Mouse (Mus musculus) mature B cell (primary cell): ENCODE measurements around the gene Frmd4a.
"Not testable (repeated sequence)": the region's sequence is repeated elsewhere in the genome, so short reads cannot be mapped to it uniquely, and the experiment has no call there.

Source experiments
- in situ Hi-C: fragments of 300-500 bp; cut with MboI; formaldehyde crosslinking; loops from 2 replicates; pipeline ENCODE4 v1.14.3; 2019

Frmd4a gene

DNA sequence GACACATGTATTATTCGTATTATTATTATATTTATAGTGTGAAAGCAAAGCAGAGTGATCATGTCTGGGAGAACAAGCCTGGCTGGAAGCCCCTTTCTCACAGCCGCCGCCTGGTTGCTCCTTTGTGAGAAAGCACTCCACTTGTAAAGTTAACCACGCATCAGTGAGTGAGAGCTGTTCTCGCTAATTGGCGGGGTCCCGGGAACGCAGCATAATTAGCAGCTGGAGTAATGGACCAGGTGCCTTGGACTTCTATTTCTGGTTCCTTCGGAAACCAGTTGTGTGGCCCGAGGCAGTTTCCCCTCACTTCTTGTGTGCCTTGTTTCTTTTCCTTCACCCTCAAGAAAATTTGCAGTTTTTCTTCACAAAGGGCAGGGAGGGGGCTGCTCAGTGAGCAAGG is 538.7 kb downstream of the Frmd4a start:
- in situ Hi-C loops: no loop called here

DNA sequence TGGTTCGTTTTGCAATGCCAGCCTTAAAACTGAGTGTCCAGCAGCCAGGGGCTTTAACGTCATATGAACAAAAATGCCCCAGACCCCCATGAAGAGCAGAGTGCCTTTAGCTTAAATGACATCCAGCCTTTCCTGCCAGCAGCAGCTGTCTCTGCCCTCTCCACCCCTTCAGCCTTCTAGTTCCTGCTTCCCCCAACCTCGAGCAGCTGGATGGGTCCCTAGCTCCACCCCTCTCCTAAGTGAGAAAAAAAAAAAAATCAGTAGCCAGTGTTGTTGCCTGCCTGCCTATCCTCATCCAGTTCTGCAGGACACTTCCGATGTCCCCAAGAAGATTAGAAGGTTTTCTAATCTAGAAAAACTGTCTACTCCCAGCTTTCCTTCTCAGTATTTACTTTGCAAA is 539.5 kb downstream of the Frmd4a start:
- in situ Hi-C loops: no loop called here

DNA sequence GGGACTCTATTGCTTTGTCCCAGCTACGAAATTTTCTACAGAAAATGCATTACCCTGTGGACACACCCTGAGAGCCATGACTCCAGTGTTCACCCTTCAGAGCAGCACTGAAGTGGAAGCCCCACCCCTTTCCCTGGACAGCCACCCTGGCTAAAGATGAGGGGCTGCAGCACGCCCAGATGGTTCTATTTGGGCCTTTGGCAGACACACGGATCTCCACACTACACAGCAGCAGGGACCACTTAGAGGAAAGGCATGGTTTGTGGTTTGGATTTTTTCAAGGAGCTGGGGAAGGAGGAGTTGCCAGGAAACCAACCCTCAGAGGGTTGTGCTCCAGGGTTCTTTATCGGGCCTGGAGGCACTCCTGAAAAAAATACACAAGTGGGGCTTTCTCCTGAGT is 539.9 kb downstream of the Frmd4a start:
- in situ Hi-C loops: no loop called here

DNA sequence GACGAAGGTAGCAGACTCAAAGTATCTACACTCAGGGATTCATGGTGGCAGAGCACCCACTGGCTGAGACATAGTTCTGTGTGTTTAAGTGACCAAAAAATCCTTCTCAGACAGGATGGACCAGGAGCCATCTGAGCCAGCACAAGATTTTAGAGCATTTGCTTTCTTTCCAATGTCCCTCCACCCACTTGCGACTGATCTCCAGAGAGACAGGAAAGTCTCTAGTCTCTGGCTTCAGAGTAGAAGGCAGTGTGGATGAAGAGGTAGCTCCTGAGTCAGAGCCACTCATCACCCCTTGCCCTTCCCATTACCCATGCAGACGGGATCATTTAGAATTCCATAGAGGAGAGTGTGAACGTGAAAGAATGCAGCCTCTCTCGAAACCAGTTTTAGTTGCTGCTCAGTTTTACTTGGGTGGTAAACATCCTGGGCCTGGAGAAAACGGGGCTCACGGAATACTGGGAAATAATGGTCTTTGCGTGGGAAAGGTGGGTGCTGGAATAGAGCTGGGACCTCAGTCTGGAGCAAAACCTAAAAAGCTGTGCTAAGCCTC is 541.2 kb downstream of the Frmd4a start:
- in situ Hi-C loops: no loop called here

DNA sequence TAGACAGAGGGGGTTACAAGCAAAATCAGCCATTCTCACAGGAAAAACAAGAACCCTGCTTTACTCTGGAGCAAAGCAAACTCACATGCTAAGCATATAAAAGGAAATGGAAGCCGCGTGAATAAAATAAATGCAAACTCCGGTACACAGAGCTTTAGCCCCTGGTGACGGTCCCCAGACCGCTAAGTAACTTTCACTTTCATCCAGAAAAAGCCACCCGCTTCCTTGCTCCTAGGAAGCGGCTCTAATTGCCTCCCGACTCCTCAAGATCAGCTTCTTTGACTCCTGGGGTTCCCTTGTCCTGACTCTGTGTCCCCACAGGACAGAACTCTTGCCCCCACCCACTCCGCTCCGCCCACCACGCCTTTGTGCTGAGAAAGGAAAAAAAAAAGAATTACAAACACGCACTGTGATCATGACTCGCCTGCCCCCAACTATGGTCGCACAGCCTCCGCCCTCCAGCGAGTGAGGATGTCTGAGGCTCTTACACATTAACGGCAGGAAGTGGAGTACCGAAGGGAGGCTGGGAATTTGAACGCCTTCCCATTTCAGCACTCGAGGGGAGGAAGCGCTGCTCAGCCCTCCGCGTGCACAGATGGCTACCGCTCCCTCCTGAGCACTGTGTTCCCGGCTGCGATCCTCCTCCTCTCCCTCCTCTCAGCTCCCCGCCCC is 541.8 kb downstream of the Frmd4a start:
- in situ Hi-C loops: no loop called here

DNA sequence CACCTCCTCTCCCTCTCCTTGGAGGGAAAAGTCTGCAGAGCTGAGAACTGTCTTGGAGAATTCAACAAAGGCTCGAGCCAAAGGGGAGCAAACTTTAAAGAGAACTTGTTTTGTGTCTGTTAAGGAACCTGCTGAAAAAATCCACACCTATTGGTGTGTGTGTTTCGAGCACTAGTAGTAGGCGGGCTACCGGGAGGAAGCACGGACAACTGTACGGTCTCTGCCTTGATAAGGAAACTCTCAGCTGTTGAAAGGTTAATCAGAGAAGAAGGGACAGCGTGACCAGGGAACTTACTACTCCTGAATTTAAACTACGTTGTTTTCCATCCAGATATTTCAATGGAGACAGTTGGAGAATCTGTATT is 542.3 kb downstream of the Frmd4a start:
- in situ Hi-C loops: no loop called here

DNA sequence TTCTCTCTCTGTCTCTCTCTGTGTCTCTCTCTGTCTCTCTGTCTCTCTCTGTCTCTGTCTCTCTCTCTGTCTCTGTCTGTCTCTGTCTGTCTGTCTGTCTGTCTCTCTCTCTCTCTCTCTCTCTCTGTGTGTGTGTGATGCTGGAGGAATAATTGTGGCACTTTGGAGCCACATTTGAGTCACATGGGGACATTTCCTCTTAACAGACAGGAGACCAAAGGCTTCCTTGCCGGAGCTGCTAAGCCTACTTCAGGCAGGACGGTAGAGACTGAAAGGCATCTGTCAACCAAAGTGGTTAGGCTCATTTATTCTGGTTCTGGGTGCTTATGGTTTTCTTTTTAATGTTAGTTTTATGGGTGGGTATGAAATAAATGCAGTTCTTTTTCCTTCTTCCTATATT is 543.0 kb downstream of the Frmd4a start:
- in situ Hi-C loops: not testable (repeated sequence)

DNA sequence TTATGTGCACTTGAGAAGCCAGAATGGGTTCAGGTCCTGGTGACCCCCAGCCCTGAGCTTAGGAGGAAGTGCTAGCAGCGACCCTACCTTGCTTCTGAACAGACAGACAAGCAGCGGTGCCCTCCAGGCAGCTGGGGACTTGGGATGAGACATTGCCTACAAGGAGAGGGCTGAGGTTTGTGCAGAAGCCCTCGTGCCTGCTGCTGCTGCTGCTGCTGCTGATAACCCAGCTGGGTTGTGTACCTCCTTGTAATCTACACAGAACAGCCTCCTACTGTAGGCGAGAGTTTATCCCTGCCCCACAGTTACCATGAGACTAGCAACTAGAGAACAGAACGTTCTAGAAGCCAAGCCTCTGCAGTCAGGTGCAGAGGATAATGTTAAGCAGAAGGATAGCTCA is 543.7 kb downstream of the Frmd4a start:
- in situ Hi-C loops: no loop called here

DNA sequence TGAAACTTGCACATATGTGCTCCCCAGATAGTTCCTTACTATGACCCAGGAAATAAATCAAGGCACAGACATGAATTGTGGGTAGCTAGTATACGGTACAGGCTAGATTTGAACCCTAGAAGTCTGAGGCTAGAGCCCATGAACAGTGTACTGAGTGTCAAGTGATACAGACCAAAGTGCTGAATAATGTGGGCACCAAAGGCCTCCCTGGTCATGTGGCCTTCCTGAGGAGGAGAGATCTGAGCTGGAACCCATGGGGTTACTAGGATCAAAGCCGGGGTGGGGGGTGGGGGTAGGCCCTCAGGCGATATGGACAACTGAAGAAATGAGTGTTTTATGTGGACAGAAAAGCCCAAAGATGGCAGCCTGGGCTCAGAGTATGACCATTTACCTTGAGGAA is 544.9 kb downstream of the Frmd4a start:
- in situ Hi-C loops: no loop called here

GRCm38 (mm10) chr2:4562826-4563225 is 545.3 kb downstream of the Frmd4a start:
- in situ Hi-C loops: no loop called here

GRCm38 (mm10) chr2:4563322-4563721 is 545.8 kb downstream of the Frmd4a start:
- in situ Hi-C loops: no loop called here

DNA sequence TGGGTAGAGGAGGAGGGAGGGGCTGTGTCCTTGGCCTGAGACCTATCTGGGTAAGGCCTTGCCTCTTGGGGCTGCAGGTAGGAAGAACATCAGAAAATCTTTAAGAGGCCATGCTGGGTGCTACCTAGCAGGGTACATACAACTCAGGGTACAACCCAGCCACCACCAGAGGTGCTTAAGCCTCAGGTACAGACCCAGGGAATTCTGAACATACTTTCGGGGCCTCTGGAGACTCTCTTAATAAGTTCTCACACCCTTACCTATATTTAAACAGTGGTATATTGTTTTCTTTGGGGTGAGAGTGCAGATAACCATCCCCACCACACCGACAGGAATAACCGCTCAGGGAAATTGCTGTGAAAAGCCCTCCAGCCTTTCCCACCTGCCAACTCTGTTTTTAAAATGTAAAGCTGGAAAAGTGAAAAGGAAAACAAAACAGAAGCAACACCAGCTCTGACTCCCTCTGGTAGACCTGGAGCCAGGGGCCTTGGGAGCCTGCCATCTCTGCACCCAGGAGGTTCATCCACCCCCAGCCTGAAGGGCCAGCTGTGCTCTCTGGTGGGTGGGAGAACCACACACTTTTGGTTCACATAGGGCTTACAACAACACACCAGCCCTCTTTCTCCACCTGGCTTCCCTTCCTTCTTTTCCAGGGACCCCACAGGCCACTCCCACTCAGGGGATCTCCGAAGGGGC is 548.9 kb downstream of the Frmd4a start:
- in situ Hi-C loops: no loop called here

- in situ Hi-C loops: no loop called here
These were observed 549.6 kb downstream of the Frmd4a start for GRCm38 (mm10) chr2:4566956-4567680.

DNA sequence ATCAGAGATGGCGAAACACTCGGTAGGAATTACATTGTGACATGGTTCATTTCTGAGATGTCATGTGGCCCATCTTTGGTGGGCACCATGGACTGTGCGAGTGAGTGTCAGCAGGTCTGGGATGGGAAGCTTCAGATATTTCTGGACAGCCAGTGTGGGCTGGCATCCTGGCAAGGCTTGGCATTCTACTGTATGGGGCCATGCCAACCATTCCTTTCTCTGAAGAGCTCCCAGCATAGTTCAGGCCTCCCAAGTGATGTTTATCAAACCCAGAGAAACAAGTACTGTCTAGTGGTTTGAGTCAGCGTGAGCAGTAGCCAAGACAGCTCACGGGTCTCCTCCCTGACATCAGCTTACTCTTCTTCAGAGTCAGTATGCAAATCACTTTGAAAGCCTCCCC is 551.5 kb downstream of the Frmd4a start:
- in situ Hi-C loops: no loop called here

- in situ Hi-C loops: no loop called here
These were observed 552.8 kb downstream of the Frmd4a start for GRCm38 (mm10) chr2:4570186-4570861.

DNA sequence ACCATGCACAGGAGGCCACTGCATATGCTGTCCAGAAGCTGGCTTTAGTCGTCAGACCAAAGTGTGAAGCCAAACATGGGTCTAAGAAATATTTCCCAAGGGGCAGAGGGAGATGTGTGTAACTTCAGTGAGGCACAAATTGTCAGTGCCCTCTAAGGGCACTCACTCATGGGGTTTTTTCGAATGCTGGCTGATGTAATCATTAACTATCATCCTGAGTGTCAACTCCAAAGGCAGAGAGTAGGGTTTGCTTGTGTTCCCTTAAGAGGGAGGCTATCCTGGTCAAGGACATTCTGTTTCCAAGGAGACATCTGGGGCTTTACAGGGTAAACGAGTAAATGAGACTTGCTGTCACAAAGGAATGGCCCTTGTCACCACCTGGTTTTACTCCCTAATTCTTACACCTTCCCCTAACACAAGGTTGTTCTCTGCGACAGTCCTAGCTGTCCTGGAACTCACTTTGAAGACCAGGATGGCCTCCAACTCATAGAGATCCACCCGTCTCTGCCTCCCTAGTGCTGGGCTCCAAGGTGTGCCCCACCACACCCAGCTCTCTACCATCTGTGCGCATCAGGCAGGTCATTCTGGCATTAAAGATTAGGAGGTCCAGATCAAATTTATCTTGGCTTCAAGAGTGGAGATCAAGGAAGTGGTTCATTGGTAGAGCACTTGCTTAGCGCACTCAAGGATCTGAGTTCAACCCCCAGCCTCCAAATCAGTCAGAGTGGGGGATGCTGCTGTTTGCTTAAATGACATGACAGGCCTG is 555.2 kb downstream of the Frmd4a start:
- in situ Hi-C loops: no loop called here

DNA sequence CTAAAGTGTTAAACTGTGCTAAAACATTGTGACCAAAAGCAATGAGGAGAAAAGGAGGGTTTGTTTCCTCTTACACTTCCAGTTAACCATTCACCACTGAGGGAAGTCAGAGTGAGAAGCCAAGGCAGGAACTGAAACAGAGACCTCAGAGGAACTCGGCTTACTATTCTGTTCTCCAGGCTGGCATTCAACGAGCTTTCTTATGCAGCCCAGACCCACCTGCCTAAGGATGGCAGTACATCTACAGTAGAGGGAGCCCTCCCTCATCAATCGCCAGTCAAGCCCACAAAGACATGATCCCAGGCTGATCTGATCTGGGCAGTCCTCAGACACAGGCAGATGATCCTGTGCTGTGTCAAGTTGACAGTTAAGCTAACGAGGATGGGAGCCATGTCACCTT is 555.9 kb downstream of the Frmd4a start:
- in situ Hi-C loops: no loop called here

DNA sequence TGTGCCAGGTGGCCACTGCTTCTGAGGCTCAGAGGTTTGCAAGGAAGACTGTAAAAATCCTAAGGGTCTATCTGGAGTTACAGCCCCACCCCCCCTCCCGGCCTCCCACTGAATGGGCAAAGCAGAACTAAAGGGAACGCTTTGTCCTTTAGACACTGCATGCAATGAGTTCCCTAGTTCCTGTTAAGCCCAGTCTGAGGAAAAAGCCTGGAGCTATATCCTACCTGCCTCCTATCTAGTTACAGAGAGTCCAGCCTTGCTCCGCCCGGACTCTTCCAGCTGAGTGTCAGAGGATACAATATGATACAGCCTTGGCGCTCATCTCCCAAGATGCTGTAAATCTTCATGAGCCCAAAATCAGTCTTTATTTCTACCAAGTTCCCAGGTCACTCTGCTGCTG is 556.7 kb downstream of the Frmd4a start:
- in situ Hi-C loops: no loop called here

DNA sequence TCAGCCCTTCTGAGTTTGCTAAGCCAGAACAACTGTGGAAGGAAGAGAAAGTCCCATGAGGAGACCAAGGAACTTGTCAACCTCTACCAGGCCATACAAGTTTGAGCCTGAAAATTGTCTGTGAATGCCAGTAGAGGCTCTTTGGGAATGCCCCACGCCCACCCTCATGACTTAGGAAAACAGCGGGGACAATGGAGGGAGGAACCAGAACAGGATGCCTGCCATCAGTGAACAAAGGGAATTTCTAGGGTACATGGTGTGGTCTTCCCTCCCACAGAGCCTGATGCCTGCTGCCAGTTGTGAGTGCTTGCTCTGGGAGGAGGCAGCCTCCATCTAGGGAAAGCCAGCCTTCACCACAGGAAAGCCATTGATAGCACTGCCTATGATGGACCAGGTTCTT is 557.6 kb downstream of the Frmd4a start:
- in situ Hi-C loops: no loop called here

- in situ Hi-C loops: no loop called here
These were observed 558.5 kb downstream of the Frmd4a start for GRCm38 (mm10) chr2:4575975-4576374.

DNA sequence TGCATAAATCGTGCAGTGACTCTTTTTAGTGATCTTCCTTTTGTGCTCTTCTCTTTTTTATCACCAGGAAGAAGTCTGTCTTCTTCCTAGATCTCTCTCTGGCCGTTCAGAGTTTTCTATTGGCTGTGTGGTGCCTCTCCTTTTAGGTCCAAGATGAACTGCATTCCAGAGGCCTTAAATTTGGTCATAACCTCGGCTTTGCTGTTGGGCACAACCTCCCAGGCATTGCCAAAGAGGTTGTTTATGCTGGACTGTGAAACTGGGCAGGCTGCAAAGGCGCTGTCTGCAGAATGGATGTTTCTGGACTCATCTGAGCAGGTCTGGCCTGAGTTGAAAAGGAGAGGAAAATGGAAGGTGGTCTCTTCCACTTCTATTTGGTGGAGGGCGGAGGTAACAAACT is 560.8 kb downstream of the Frmd4a start:
- in situ Hi-C loops: no loop called here
